Comparison of ENCODE assay signal across 26 mouse cellular contexts in genomic region chr16:23140911-23141310, GRCm38 (mm10). TPM values are rescaled to one million over a fixed set of nuclear protein-coding genes. Genes with fewer than 3 reads are reported as not detected.
"Had no signal": no experiment of that assay in that cellular context is flagged by ENCODE, and none has a peak within 500 bp of the region (broad histone marks: within the 10 kb centered on the region; RNA-seq: fewer than 3 reads in every experiment).

No protein-coding gene starts in this region.

- DNase-seq: kidney, adult 18-20 months; kidney, adult 9 months; kidney, postnatal 14 days; kidney, postnatal 4 days; layer of hippocampus, adult 9-11 months; liver; liver, embryonic 13.5 days; lung, embryonic 14.5 days; midbrain, embryonic 14.5 days; retina, postnatal 1 day; right cerebral cortex, postnatal 25 days; thymus, adult 2 months; thymus, postnatal 14 days; thymus, postnatal 4 days had no signal

- ATAC-seq: intestine, embryonic 16.5 days; lung, postnatal 0 days had no signal

- H3K27me3 ChIP-seq: limb, embryonic 13.5 days; liver, embryonic 13.5 days; neural tube, embryonic 12.5 days; neural tube, embryonic 15.5 days had no signal

- H3K4me2 ChIP-seq: limb, embryonic 13.5 days; liver, embryonic 13.5 days; lung, embryonic 14.5 days; midbrain, embryonic 11.5 days; neural tube, embryonic 12.5 days; neural tube, embryonic 15.5 days had no signal

- H3K4me1 ChIP-seq: limb, embryonic 10.5 days; limb, embryonic 13.5 days; liver, embryonic 13.5 days; neural tube, embryonic 12.5 days; neural tube, embryonic 15.5 days had no signal

- H3K36me3 ChIP-seq: limb, embryonic 10.5 days; limb, embryonic 13.5 days; liver, embryonic 13.5 days; neural tube, embryonic 12.5 days; neural tube, embryonic 15.5 days had no signal

- H3K9ac ChIP-seq: limb, embryonic 13.5 days; liver, embryonic 13.5 days; lung, embryonic 14.5 days; neural tube, embryonic 12.5 days; neural tube, embryonic 15.5 days had no signal

- H3K27ac ChIP-seq: limb, embryonic 10.5 days; limb, embryonic 13.5 days; liver, embryonic 13.5 days; neural tube, embryonic 12.5 days; neural tube, embryonic 15.5 days; stomach, postnatal 0 days had no signal

- H3K9me3 ChIP-seq: limb, embryonic 10.5 days; limb, embryonic 13.5 days; liver, embryonic 13.5 days; megakaryocyte, embryonic 14.5 days; neural tube, embryonic 12.5 days; neural tube, embryonic 15.5 days had no signal

- H3K4me3 ChIP-seq: limb, embryonic 10.5 days; limb, embryonic 13.5 days; liver, embryonic 13.5 days; megakaryocyte, embryonic 14.5 days; neural tube, embryonic 12.5 days; neural tube, embryonic 15.5 days had no signal

RNA-seq across cellular contexts. Expression of gene Adipoq, which starts 5.4 kb away (rescaled TPM):
- polyA plus RNA-seq: intestine, embryonic 16.5 days; limb, embryonic 10.5 days; liver, embryonic 13.5 days; liver, embryonic 16.5 days; lung, embryonic 14.5 days; lung, postnatal 0 days; midbrain, embryonic 11.5 days; midbrain, embryonic 14.5 days; midbrain, postnatal 0 days; neural tube, embryonic 12.5 days; stomach, embryonic 14.5 days; stomach, postnatal 0 days had no signal
